Mouse (Mus musculus) heart, adult 9 months (tissue): ENCODE results near the gene Trim66.

Source experiments
- DNase-seq, 2 experiments: peaks; one replicate each; pipeline ENCODE4 v3.0.0; 2022; ENCODE audit warnings: low spot score in 2 of 2

The Trim66 gene

DNA sequence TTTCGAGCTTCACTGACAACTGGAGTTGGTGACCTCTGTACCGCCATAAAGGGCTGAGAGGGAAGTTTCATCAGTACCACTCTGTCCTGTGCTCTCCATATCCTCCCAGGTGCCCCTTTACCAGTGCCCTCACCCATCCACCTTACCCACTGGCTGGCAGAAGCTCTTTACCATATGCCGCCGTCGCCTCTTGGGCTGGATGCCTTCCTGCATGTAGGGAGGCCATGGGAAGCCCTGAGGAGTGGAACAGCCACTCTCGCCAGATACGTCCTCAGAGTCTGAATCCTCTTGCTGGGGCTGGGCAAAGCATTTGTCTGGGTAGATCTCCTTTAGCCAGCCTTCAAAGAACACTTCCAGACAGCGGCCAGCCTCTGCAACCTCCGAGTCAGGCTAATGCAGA lies 53.1 kb downstream of the Trim66 start:
- no peak for DNase-seq

DNA sequence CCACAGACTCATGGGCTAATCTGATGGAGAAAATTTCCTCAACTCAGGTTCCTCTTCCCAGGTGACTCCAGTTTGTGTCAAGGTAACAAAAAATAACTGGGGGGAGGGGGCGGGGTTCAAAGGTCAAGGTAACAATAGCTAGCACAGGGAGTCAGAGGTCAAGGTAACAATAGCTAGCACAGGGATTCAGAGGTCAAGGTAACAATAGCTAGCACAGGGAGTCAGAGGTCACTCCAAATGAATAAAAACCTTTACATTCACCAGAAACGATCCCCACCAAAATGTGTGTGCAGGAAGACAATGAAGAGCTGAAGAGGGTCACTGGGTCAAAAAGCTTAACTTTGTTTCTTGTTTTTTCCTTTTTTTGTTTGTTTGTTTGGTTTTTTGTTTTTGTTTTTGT lies 59.9 kb downstream of the Trim66 start:
- DNase-seq, result no peak

DNA sequence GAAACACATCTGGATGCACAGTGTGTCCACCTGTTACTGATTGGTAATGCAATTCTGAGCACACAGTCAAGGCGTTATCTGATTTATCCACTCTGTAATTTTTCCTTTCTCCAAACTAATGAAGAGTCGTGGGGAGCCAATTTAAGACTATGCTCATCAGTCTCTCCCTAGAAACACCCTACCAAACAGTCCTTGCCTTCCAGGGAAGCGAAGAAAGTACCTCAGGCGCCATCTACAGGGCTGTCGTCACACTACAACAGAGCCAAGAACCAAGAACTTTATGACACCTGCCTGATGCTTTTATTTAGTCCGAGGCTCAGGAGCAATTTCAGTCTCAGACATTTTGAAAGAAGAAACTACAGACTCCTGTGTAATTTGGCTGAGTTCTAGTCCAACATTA lies 62.9 kb downstream of the Trim66 start:
- DNase-seq, result peak in 1 of 2 experiments; percentile 20

DNA sequence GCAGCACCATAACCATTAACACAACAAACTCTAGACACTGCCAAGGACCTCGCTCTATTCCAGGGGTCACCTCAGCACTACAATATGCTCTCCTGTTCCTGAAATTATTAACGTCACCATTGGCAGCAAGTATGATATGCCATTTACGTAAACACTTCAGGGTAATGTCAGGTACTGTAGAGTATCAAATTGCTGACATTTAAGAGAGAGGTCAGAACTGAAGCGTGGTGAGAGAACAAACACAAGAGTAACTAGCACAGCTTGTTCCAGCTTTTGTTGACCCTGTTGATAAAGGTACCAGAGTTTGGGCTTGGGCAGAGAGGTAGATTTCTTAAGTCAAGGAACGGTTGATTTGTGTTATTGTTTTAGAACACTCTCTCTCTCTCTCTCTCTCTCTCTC lies 65.2 kb downstream of the Trim66 start:
- DNase-seq, result no peak

DNA sequence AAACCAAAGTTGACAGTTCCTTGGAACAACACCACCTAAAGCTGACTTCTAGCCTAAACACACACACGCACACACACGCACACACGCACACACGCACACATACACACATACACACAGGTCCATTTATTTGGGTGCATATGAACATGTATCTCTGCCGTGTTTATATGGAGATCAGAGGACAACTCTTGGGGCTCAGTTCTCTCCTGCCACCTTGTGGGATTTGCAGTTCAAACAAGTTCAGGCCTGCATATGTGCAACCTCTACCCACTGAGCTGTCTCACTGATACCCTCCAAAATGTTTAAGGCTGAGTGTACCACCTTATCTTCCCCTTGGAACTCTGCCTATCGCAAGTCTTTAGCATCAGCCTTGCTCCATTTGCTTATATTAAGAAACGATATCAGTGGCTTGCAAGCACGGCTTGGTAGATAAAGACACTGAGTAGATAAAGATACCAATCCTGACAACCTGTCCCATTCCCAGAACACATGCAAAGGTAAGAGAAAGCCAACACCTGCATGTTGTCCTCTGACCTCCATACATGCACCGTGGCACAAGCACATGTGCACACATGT lies 67.2 kb downstream of the Trim66 start:
- DNase-seq, result no peak

DNA sequence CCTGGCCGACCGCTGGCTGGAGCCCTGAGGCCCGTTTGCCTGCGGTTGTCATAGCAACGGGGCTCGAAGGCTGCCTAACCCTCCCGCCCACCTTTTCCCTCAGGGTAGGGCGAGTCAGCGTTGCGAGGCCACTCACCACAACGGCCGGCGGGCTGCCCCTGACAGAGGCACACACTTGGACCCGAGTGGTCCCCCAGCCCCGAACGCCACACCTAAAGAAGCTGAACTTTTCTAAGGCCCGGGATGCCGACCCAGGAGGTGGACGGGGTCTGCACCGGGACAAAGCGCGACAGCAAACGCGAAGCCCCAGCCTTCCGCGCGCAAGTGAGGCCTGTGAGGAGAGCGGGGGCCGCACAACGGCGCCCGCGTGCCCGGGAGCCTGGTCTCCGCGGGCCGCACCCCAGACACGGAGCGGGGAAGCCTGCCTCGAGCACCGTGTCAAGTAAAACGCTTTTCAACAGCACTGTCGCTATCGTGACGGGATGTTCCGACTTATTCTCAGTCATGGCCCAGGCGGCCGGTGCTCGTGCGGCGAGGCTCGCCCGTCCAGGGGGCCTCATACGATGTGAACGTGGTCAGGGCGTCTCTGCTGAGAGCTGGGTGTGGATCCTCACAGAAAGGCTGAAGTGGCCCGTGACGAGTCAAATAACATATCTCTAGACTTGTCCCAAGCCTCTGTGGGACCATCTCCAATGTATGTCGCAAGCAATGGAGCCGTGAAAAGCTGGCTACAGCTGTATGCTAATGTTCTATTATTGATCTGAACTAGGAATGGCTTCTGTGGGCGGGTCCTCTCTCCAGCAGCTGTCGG lies 68.9 kb downstream of the Trim66 start, which contains the start of gene Stk33:
Stk33 (minus strand) TSS at position 301 of the 811 bp plus-strand sequence.
- peak; percentile 61 to 72 for DNase-seq

DNA sequence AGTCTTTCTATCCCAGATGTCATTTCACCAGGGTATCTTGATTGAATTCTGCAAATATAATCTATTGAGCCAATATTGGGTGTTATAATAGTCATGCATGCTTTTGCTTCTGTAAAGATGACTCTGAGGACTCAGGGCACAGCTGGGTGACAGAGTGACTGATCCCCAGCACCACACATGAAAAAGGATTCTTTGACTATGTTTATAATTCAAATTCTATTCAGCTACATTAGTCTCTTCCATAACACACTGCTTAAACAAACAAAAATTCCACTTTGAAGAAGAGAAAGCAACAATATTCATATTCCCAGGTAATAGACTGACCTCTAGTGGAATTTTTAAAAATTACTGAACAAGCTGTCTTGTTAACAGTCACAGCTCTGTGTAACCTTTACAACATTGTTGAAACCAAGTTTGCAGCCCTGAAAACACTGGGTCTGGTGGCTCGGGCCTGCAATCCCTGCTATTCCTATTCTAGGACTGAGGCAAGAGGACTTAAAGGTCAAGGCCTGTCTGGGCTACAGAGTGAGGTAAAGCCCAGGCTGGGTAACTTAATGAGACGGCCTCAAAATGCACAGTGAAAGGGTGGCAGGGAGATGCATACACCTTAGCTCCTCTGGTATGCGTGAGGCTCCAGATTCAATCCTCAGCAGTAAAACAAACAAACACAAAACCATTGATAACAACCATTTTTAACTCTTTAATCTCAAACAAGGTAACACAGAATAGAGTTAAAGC lies 83.3 kb downstream of the Trim66 start:
- DNase-seq, result no peak

DNA sequence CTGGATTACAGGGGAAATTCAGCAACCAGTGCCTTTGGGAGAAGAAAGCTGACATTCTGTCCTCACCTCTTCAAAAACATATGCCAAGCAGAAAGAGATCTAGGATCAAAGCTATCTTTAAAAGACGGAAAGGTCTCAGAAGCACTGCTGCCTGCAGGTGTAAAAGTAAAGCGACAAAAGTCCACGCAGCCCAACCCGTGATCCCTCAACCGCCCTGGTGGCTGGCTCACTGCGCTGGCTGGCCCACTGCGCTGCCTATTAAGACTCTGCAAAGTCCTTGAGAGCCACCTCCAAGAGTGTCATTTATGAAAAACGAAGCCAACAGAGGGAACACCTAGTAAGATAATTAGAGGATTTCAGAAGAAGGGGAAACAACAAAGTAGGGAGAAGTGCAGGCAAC lies 85.1 kb downstream of the Trim66 start:
- DNase-seq, result no peak

DNA sequence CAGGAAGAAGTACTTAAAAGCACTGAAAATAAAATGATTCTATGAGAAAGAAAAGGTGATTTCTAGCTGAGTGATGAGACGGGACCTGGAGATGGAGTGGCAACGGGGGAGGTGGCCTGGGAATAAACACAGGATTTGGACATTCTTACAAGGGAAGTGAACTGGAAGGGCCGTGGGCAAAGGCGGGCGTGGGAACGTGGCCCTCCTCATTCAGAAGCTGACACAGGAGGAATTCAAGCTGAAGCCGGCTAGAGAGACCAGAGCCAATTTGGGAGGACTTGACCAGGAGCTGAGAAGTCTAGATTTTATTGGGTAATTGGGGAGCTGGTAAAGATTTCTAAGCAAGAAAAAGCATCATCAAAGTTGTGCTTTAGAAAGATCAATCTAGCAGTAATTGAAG lies 102.4 kb downstream of the Trim66 start:
- no peak for DNase-seq

DNA sequence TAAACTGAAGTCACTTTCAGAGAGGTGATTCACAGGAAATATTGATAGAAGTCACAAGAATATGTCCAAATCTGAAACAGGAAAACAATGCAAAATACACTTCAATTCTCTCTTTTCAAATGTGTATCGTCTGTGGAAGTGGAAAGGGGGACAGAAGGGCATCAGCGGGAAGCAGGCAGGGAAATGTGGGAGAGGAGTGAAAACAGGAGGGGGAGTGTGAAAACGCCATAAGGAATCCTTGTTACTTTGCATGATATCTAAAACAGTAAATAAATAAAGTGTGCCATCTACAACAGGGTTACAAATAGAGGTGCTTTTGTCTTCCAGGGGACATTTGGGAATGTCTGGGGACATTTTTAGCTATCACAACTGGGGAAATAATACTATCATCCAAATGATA lies 108.6 kb downstream of the Trim66 start:
- no peak for DNase-seq
